Mouse (Mus musculus) embryonic facial prominence, embryonic 12.5 days (tissue): ENCODE measurements around the gene Mapt. TPM values are rescaled to one million over a fixed set of nuclear protein-coding genes. Genes with fewer than 3 reads are reported as not detected.
"Not testable (repeated sequence)": the region's sequence is repeated elsewhere in the genome, so short reads cannot be mapped to it uniquely, and the experiment has no call there.

Source experiments
- ATAC-seq: fragments of 200-750 bp; cut with Nextera tagmentation; 2 replicates; pipeline ENCODE4 v1.8.0; 2017; ENCODE audit not compliant: insufficient number of reproducible peaks, insufficient read depth, low FRiP score, low TSS enrichment
- H3K27ac ChIP-seq: fragments of 300-500 bp; sonication (generic); 2 replicates; pipeline ENCODE4 v1.5.1; 2016; ENCODE audit warnings: mild to moderate bottlenecking
- H3K27me3 ChIP-seq: fragments of 300-500 bp; sonication (generic); 2 replicates; pipeline ENCODE4 v1.6.1; 2016; ENCODE audit warnings: mild to moderate bottlenecking, moderate library complexity
- H3K36me3 ChIP-seq: fragments of 300-500 bp; sonication (generic); 2 replicates; pipeline ENCODE4 v1.6.1; 2016; ENCODE audit warnings: mild to moderate bottlenecking
- H3K4me1 ChIP-seq: fragments of 300-500 bp; sonication (generic); 2 replicates; pipeline ENCODE4 v1.6.1; 2016
- H3K4me2 ChIP-seq: fragments of 300-500 bp; sonication (generic); replicated peaks from 2 replicates; pipeline ENCODE4 v1.6.1; 2016; ENCODE audit warnings: mild to moderate bottlenecking, moderate library complexity
- H3K4me3 ChIP-seq: fragments of 300-500 bp; sonication (generic); 2 replicates; pipeline ENCODE4 v1.5.1; 2016; ENCODE audit warnings: mild to moderate bottlenecking
- H3K9ac ChIP-seq: fragments of 300-500 bp; sonication (generic); 2 replicates; pipeline ENCODE4 v1.6.1; 2016; ENCODE audit warnings: mild to moderate bottlenecking, moderate library complexity
- H3K9me3 ChIP-seq: fragments of 300-500 bp; sonication (generic); 2 replicates; pipeline ENCODE4 v1.6.1; 2016; ENCODE audit warnings: mild to moderate bottlenecking, moderate library complexity
- WGBS: fragments of 180-500 bp; shearing (Covaris S2); methylation state at CpG from one replicate; pipeline ENCODE4 v1.1.7; 2016; 5-methylcytosine and 5-hydroxymethylcytosine counted together
- polyA plus RNA-seq: library from polyadenylated mRNA; unstranded; fragments of >200 nt; fragmentation: Nextera tagmentation; extraction: Ambion mirVana; gene quantifications from 2 replicates; pipeline ENCODE4 v1.2.1, GENCODE M21; 2016

The Mapt gene
- polyA plus RNA-seq, 1 experiment from 2014 or later: 24.1 TPM

DNA sequence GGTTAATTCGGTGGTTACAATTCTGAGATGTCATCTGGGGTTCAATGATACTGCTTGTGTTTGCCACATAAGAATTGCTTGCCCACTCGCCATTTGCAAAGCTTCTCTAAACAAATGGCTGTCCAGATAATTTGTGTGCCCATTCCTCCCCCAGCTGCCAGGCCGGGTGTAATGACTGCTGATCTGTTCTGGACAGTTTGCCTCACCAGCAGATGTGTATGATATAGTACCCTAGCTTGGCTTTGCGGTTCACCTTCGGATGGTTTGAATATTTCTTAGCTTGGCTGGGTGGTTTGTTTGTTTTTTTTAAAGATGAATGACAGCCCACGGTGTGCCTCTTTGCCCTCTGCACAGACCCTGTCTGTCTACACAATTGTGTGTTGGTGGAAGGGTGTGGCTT, 3.5 kb downstream of the Mapt start:
- peaks cover 37% of the 10 kb centered on the region for H3K4me1 ChIP-seq
- no peak overlapping the region for H3K27ac ChIP-seq
- H3K4me3 ChIP-seq: no peak overlapping the region
- no peaks in the 10 kb centered on the region for H3K9me3 ChIP-seq
- peaks cover 58% of the 10 kb centered on the region for H3K27me3 ChIP-seq
- ATAC-seq: no peak
- H3K36me3 ChIP-seq: no peaks in the 10 kb centered on the region
- H3K9ac ChIP-seq: no peak overlapping the region
- no peak overlapping the region; the same call in 1 of the 2 replicates for H3K4me2 ChIP-seq
- 26% methylated on average over 6 of the region's 6 CpGs for WGBS

DNA sequence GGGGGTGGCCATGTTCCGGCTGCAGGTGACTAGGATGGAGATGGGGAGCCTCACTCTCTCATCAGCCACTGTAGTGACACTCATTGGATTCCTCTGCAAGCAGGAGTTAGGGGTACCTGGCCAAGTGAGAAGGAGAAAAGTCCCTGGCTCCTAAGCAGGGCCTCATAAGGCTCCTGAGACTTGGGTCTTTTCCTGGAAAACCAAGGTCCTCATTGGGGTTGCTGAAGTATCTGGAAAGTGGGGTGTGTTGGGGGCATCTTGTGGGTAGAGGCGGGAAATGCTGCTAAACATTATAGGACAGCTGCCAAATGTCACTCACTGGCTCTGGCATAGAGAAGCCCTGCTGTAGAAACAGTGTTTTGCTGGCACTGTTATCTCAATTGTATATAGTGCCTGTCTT, 4.7 kb downstream of the Mapt start:
- Histone ChIP-seq H3K27ac (no peak overlapping the region), H3K4me2 (no peak overlapping the region), H3K4me1 (peaks cover 32% of the 10 kb centered on the region), H3K9ac (no peak overlapping the region), H3K9me3 (no peaks in the 10 kb centered on the region), H3K27me3 (peaks cover 52% of the 10 kb centered on the region), H3K36me3 (no peaks in the 10 kb centered on the region), H3K4me3 (no peak overlapping the region)
- 70% methylated on average over 2 of the region's 2 CpGs for WGBS
- ATAC-seq: no peak

DNA sequence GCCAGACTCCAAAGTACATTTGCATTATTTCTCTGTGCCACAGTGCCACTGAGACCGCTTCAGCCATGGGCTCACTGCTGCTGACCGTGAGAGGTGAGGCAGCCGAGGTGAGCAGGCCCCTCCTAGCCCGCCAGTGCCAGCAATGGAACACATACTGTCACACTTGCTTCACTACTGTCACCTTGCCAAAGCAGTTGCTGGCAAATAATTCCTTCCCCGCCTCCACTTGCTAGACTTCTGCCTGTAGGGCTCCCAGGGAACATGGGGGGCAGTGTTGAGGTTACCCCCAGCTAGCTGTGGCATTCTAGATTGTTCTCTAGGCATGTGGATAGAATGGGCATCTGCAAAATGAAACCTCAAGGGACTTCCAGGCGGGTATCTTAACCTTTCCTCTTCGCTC, 6.0 kb downstream of the Mapt start:
- WGBS: 58% methylated on average over 7 of the region's 7 CpGs
- no peaks in the 10 kb centered on the region for H3K36me3 ChIP-seq
- H3K4me1 ChIP-seq: peaks cover 24% of the 10 kb centered on the region
- H3K4me3 ChIP-seq: no peak overlapping the region
- H3K27ac ChIP-seq: no peak overlapping the region
- H3K9ac ChIP-seq: no peak overlapping the region
- H3K9me3 ChIP-seq: no peaks in the 10 kb centered on the region
- peaks cover 42% of the 10 kb centered on the region for H3K27me3 ChIP-seq
- H3K4me2 ChIP-seq: no peak overlapping the region
- no peak for ATAC-seq

DNA sequence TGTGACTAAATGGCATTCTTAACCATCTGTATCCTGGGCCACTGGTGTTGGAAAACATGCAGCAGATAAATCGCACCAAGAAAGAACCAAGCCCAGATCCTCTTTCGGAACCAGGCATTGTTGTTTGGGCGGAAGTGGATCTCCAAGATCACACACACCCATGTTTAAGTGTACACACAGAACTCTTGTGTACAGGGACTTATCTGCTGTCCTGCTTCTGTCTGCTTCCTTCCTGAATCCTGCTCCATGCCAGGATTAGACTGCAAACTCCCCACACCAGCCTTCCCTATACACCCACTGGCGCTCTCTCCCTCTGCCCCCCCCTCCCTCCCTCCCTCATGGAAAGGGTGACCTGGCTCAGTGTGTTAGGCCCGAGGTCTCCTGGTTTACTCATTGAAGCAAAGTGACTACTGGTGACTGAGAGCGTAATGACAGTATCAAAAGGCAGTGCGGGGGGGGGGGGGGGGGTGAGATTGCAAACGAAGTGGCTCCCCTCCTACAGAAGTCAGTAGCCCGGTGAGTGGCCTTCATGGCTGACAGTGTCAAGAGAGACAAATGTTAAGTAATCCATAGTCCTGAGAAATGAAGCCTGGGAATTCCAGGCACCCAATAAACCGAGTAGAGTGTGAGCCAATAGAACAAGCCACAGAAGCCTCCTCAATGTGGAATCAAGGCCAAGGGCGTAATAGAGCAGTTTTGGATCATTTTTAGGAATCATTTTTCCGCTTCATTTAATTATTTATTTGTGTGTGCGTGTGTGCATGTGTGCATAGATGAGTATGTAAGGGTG, 7.0 kb downstream of the Mapt start:
- WGBS: 70% methylated on average over 13 of the region's 13 CpGs

DNA sequence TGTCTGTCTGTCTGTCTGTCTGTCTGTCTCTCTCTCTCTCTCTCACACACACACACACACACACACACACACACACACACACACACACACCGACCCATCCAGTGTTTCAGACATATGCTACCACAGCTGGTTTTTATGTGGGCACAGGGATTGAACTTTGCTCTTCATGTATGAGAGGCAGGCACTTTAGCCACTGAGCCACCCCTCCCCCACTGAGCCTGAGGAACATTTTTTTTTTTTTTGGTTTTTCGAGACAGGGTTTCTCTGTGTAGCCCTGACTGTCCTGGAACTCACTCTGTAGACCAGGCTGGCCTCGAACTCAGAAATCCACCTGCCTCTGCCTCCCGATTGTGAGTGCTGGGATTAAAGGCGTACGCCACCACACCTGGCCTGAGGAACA, 14.3 kb downstream of the Mapt start:
- not testable (repeated sequence) for ATAC-seq, H3K36me3 ChIP-seq, H3K9ac ChIP-seq, H3K4me1 ChIP-seq, H3K9me3 ChIP-seq, H3K27ac ChIP-seq, H3K27me3 ChIP-seq, H3K4me3 ChIP-seq, H3K4me2 ChIP-seq
- 75% methylated on average over 6 of the region's 6 CpGs for WGBS

More for the DNA sequence above, 7.0 kb downstream of the Mapt start:
- Histone ChIP-seq H3K27ac (no peak overlapping the region), H3K27me3 (peaks cover 32% of the 10 kb centered on the region), H3K9ac (no peak overlapping the region), H3K4me2 (no peak overlapping the region), H3K36me3 (no peaks in the 10 kb centered on the region), H3K4me3 (no peak overlapping the region), H3K9me3 (no peaks in the 10 kb centered on the region), H3K4me1 (peaks cover 14% of the 10 kb centered on the region)
- ATAC-seq: no peak

DNA sequence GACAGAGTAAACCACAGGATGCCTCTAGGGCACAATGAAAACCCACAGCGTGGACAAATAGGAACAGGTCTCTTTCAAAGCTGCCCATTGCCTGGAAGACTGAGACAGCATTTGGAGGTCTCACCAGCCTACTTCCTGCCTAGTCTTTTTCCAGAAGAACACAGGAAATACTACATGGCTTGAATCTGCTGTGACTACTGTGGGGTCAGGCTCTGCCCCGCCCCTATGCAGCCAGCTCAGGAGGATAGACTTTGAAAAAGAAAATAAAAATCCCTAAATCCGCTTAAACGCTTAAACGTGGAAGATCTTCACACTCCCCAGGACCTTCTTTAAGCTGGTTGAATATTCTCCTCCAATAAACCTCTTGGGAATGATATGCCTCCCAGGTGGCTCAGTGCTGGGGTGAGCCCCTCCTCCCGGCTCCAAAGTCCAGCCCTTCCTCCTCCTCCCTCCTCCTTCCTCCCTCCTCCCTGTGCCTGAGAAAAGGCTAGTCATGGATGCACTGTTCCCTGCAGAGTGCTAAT, 15.0 kb downstream of the Mapt start:
- H3K9me3 ChIP-seq: no peaks in the 10 kb centered on the region
- H3K27ac ChIP-seq: no peak overlapping the region
- no peaks in the 10 kb centered on the region for H3K27me3 ChIP-seq
- no peak overlapping the region for H3K9ac ChIP-seq
- no peak overlapping the region for H3K4me3 ChIP-seq
- 11% methylated on average over 6 of the region's 6 CpGs for WGBS
- no peaks in the 10 kb centered on the region for H3K36me3 ChIP-seq
- no peak for ATAC-seq
- no peak overlapping the region for H3K4me2 ChIP-seq
- peaks cover 4% of the 10 kb centered on the region; the same call in 1 of the 2 replicates for H3K4me1 ChIP-seq

DNA sequence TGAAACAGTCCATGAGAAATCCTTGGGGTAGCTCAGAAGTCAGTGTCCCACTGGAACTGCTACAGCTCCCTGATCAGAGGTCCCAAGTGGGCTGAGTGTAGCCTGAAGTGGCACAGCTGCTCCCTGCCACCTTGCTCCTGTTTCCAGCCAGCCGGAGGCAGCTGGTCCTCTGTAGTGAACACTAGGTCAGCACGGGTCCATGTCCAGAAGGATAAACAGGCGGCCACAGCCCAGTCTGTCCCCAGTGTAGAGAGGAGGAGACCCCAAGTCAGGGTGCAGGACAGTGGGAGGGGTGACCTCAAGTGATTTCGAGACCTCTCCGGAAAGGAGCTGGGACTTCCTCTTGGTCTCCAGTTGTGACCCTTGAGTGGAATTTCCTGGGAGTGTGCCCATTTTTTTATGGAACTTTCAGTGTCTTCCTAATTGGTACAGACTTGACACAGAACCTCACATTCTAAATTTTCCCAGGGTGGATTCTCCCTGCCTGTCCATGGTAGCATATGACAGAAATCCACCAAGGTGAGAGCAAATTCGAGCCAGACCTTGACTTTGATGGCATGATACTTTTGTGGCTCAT, 16.0 kb downstream of the Mapt start:
- ATAC-seq: no peak
- Histone ChIP-seq H3K27me3 (no peaks in the 10 kb centered on the region), H3K36me3 (no peaks in the 10 kb centered on the region), H3K4me1 (peaks cover 4% of the 10 kb centered on the region; the same call in 1 of the 2 replicates), H3K4me2 (no peak overlapping the region), H3K4me3 (no peak overlapping the region), H3K9ac (no peak overlapping the region), H3K9me3 (no peaks in the 10 kb centered on the region), H3K27ac (no peak overlapping the region)
- WGBS: 75% methylated on average over 6 of the region's 6 CpGs

DNA sequence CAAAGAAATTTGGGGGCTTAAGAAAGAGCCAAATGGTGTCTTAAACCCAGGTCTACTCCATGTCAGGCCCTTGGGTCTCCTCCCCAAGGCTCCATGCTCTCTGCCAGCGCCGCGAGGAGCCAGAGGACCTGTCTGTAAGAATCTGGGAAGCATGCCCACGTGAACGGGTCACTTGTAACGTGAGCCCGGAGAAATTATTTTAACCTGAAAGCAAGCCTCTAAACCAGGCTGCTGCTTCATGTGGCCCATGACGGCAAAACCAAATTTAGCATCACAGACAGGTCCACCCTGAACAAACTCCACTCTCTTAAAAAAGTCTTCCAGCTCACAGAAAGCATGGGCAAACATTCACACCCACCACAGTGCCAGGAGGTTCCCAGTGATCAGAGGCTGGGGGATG, 18.2 kb downstream of the Mapt start:
- Histone ChIP-seq H3K27ac (no peak overlapping the region), H3K4me1 (peaks cover 4% of the 10 kb centered on the region; the same call in 1 of the 2 replicates), H3K9me3 (no peaks in the 10 kb centered on the region), H3K4me3 (no peak overlapping the region), H3K4me2 (no peak overlapping the region), H3K36me3 (no peaks in the 10 kb centered on the region), H3K27me3 (no peaks in the 10 kb centered on the region), H3K9ac (no peak overlapping the region)
- no peak for ATAC-seq
- 39% methylated on average over 8 of the region's 8 CpGs for WGBS

DNA sequence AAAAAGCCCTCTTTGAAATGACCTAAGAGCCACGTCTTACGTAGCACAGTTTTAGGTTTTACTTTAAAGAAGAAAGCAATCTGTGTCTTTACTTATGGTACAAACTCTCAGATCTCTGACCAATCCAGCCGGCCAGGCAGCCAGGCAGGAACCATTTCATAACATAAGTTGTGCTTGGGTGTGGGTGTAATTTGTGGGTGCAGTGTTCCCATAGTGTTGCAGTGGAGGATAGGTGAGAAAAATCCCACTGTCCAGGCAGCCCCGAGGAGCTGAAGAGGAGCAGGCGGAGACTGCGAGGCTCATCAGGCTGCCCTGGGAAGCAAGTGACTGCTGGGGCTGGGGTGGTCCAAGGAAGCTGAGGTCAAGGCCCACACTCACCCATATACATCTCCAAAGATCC, 19.9 kb downstream of the Mapt start:
- no peak for ATAC-seq
- no peaks in the 10 kb centered on the region for H3K27me3 ChIP-seq
- 86% methylated on average over 6 of the region's 6 CpGs for WGBS
- H3K9ac ChIP-seq: no peak overlapping the region
- H3K9me3 ChIP-seq: no peaks in the 10 kb centered on the region
- H3K27ac ChIP-seq: no peak overlapping the region
- no peaks in the 10 kb centered on the region for H3K36me3 ChIP-seq
- no peak overlapping the region for H3K4me2 ChIP-seq
- peaks cover 3% of the 10 kb centered on the region; the same call in 1 of the 2 replicates for H3K4me1 ChIP-seq
- H3K4me3 ChIP-seq: no peak overlapping the region

DNA sequence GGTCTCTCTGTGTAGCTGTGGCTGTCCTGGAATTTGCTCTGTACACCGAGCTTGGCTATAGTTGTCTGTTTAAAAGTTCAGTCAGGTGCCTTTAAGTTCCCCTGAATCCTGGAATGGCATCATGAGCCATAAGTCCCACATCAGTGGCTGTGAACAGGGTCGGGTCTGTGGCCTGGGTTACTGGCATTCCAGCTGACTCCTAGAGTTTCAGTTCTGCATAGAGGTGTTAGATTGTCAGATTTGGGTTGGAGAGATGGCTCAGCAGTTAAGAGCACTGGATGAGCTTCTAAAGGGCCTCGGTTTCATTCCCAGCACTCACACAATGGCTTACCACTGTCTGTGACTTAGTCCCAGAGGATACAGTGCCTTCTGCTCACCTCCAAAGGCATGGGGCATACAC, 20.9 kb downstream of the Mapt start:
- Histone ChIP-seq H3K9me3 (no peaks in the 10 kb centered on the region), H3K4me2 (no peak overlapping the region), H3K36me3 (no peaks in the 10 kb centered on the region), H3K9ac (no peak overlapping the region), H3K4me3 (no peak overlapping the region), H3K27ac (no peak overlapping the region), H3K27me3 (no peaks in the 10 kb centered on the region), H3K4me1 (no peaks in the 10 kb centered on the region)
- 68% methylated on average over 3 of the region's 3 CpGs for WGBS
- no peak for ATAC-seq

DNA sequence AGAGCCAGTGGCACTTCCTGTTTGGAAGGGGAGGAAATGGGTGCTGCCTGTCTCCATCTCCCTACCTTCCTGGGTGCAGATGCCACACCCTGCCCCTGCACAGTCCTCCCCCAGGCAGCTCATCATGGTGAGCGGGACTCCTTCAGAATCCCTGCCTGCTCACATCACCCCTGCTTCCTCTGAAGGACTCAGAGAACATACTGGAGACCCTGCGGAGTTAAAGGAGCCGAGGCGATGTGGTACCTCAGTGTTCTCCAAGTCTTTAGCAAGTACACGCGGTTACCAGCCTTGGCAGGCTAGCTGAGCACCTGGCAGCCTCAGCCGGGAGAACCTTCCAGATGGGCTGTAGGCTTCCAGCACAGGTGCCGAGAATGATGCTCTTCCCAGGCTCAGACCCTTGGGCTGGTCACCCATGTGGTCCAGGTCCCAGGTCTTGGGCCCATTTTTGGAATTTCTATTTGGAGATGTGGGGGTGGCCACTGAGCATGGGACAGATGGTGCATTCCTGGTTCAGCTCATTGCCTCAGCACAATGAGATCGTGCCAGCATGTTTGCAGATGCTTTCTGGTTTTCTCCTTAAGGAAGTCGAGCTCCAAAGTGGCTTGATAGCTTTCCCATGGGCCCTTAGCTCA, 23.3 kb downstream of the Mapt start:
- H3K4me1 ChIP-seq: 0 out of 2 replicates have a peak, but pooled peaks cover 3% of the 10 kb centered on the region
- no peak overlapping the region for H3K27ac ChIP-seq
- H3K9ac ChIP-seq: no peak overlapping the region

DNA sequence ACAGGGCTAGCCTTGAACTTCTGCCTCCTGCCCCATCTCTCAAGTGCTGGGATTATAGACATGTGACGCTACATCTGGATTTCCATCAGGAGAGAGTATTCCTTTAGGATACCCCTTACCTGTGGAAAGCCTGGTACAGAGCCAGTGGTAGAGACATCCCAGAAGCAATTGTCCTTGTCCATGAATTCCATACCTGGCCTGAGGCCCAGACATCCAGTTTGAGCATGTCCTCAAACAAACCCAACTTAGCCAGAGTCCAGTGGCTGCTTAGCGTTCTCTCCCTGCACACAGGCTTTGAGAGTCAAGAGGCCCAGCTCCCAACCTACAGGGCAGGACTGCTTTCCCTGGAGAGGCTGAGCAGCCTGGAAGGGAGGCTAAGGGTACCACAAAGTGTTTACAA, 25.0 kb downstream of the Mapt start:
- ATAC-seq: no peak
- no peaks in the 10 kb centered on the region for H3K27me3 ChIP-seq
- 94% methylated on average over 2 of the region's 2 CpGs for WGBS
- H3K4me3 ChIP-seq: no peak overlapping the region
- H3K9me3 ChIP-seq: no peaks in the 10 kb centered on the region
- H3K4me2 ChIP-seq: no peak overlapping the region
- H3K9ac ChIP-seq: no peak overlapping the region
- no peak overlapping the region for H3K27ac ChIP-seq
- 0 out of 2 replicates have a peak, but pooled peaks cover 3% of the 10 kb centered on the region for H3K4me1 ChIP-seq
- H3K36me3 ChIP-seq: no peaks in the 10 kb centered on the region

More for the DNA sequence above, 23.3 kb downstream of the Mapt start:
- Histone ChIP-seq H3K4me2 (no peak overlapping the region), H3K4me3 (no peak overlapping the region), H3K9me3 (no peaks in the 10 kb centered on the region), H3K27me3 (no peaks in the 10 kb centered on the region), H3K36me3 (no peaks in the 10 kb centered on the region)
- ATAC-seq: no peak
- 87% methylated on average over 10 of the region's 10 CpGs for whole genome bisulfite sequencing
